Mouse (Mus musculus) monocyte, adult 2 months (primary cell): Measurements from ENCODE around the gene Xpo4.
"Not testable (repeated sequence)": the region's sequence is repeated elsewhere in the genome, so short reads cannot be mapped to it uniquely, and the experiment has no call there.

Source experiments
- DNase-seq, 2 experiments: peaks; one replicate each; pipeline ENCODE4 v3.0.0; 2022; ENCODE audit warnings: low spot score in 2 of 2, low read depth in 1 of 2

Gene Xpo4

GRCm38 (mm10) chr14:57664822-57665627, at the start of gene Xpo4:
TSS of gene Xpo4 (minus strand) at chr14:57665430.
- peak; percentile 33 to 70 for DNase-seq

GRCm38 (mm10) chr14:57712884-57713283, 47.7 kb upstream of the Xpo4 start:
- DNase-seq: peak; percentile 26 to 32

GRCm38 (mm10) chr14:57711059-57711458, 45.8 kb upstream of the Xpo4 start:
- DNase-seq: no peak

GRCm38 (mm10) chr14:57709171-57709570, 43.9 kb upstream of the Xpo4 start:
- DNase-seq: no peak

- no peak for DNase-seq
Observed at GRCm38 (mm10) chr14:57708580-57708979, 43.4 kb upstream of the Xpo4 start.

- DNase-seq: no peak
Observed at GRCm38 (mm10) chr14:57707100-57707893, 42.1 kb upstream of the Xpo4 start.

GRCm38 (mm10) chr14:57706760-57707099, 41.5 kb upstream of the Xpo4 start:
- no peak for DNase-seq

- no peak for DNase-seq
Observed at GRCm38 (mm10) chr14:57705759-57706158, 40.5 kb upstream of the Xpo4 start.

- no peak for DNase-seq
Observed at GRCm38 (mm10) chr14:57705075-57705474, 39.8 kb upstream of the Xpo4 start.

GRCm38 (mm10) chr14:57701915-57702477, 36.8 kb upstream of the Xpo4 start:
- DNase-seq: no peak

GRCm38 (mm10) chr14:57699461-57699970, 34.3 kb upstream of the Xpo4 start:
- DNase-seq: no peak

- no peak for DNase-seq
Observed at GRCm38 (mm10) chr14:57699016-57699415, 33.8 kb upstream of the Xpo4 start.

GRCm38 (mm10) chr14:57696066-57696465, 30.8 kb upstream of the Xpo4 start:
- no peak for DNase-seq

GRCm38 (mm10) chr14:57695550-57695949, 30.3 kb upstream of the Xpo4 start:
- no peak for DNase-seq

GRCm38 (mm10) chr14:57694246-57694645, 29.0 kb upstream of the Xpo4 start:
- DNase-seq: no peak

GRCm38 (mm10) chr14:57692517-57693130, 27.4 kb upstream of the Xpo4 start:
- DNase-seq: no peak

- DNase-seq: no peak
Observed at GRCm38 (mm10) chr14:57691316-57691715, 26.1 kb upstream of the Xpo4 start.

GRCm38 (mm10) chr14:57690681-57691080, 25.5 kb upstream of the Xpo4 start:
- DNase-seq: no peak

GRCm38 (mm10) chr14:57688066-57688465, 22.8 kb upstream of the Xpo4 start:
- not testable (repeated sequence) for DNase-seq

- no peak for DNase-seq
Observed at GRCm38 (mm10) chr14:57687441-57687840, 22.2 kb upstream of the Xpo4 start.

- no peak for DNase-seq
Observed at GRCm38 (mm10) chr14:57686647-57687046, 21.4 kb upstream of the Xpo4 start.
